Mouse (Mus musculus) B cell, adult 2 months (primary cell): ENCODE measurements around the gene C130026I21Rik.
A peak's percentile ranks its signal among the peaks of the same experiment; 100 is the strongest.
"Not testable (repeated sequence)": the region's sequence is repeated elsewhere in the genome, so short reads cannot be mapped to it uniquely, and the experiment has no call there.

Experiments used
- DNase-seq, 2 experiments: peaks; one replicate each; pipeline ENCODE4 v3.0.0; 2022

Gene C130026I21Rik

GRCm38 (mm10) chr1:85011933-85012332, 258.4 kb downstream of the C130026I21Rik start:
- DNase-seq, result not testable (repeated sequence)

- not testable (repeated sequence) for DNase-seq
Observed at GRCm38 (mm10) chr1:85010947-85011346, 259.4 kb downstream of the C130026I21Rik start.

- DNase-seq, result not testable (repeated sequence)
Observed at GRCm38 (mm10) chr1:85007737-85008136, 262.6 kb downstream of the C130026I21Rik start.

GRCm38 (mm10) chr1:84999241-84999640, 271.1 kb downstream of the C130026I21Rik start:
- not testable (repeated sequence) for DNase-seq

- DNase-seq, result not testable (repeated sequence)
Observed at GRCm38 (mm10) chr1:84996305-84996704, 274.1 kb downstream of the C130026I21Rik start.

GRCm38 (mm10) chr1:84994461-84994860, 275.9 kb downstream of the C130026I21Rik start:
- DNase-seq, result not testable (repeated sequence)

- not testable (repeated sequence) for DNase-seq
Observed at GRCm38 (mm10) chr1:84993688-84994319, 276.6 kb downstream of the C130026I21Rik start.

- DNase-seq, result not testable (repeated sequence)
Observed at GRCm38 (mm10) chr1:84993235-84993634, 277.1 kb downstream of the C130026I21Rik start.

GRCm38 (mm10) chr1:84992827-84993226, 277.5 kb downstream of the C130026I21Rik start:
- not testable (repeated sequence) for DNase-seq

GRCm38 (mm10) chr1:84989044-84989443, 281.3 kb downstream of the C130026I21Rik start:
- not testable (repeated sequence) for DNase-seq

GRCm38 (mm10) chr1:84987729-84988128, 282.6 kb downstream of the C130026I21Rik start:
- not testable (repeated sequence) for DNase-seq

- DNase-seq, result not testable (repeated sequence)
Observed at GRCm38 (mm10) chr1:84961779-84962178, 308.6 kb downstream of the C130026I21Rik start.

- DNase-seq, result not testable (repeated sequence)
Observed at GRCm38 (mm10) chr1:84957713-84958112, 312.7 kb downstream of the C130026I21Rik start.

- DNase-seq, result peak in 1 of 2 experiments; percentile 6
Observed at GRCm38 (mm10) chr1:84956771-84957170, 313.6 kb downstream of the C130026I21Rik start.

GRCm38 (mm10) chr1:84952456-84953181, 317.7 kb downstream of the C130026I21Rik start:
- DNase-seq, result no peak

- no peak for DNase-seq
Observed at GRCm38 (mm10) chr1:84951566-84951965, 318.8 kb downstream of the C130026I21Rik start.

GRCm38 (mm10) chr1:84947390-84947789, 323.0 kb downstream of the C130026I21Rik start:
- no peak for DNase-seq

GRCm38 (mm10) chr1:84945950-84946349, 324.4 kb downstream of the C130026I21Rik start:
- DNase-seq, result no peak

- DNase-seq, result no peak
Observed at GRCm38 (mm10) chr1:84943549-84943948, 326.8 kb downstream of the C130026I21Rik start.
